Mouse (Mus musculus) bone marrow macrophage, adult 2 months (primary cell): ENCODE measurements around the gene Ubr4. TPM values are rescaled to one million over a fixed set of nuclear protein-coding genes. Genes with fewer than 3 reads are reported as not detected.

Source experiments
- H3K27ac ChIP-seq: 2 replicates; pipeline ENCODE4 v1.5.1; 2012; ENCODE audit warnings: low read depth, low read length; ENCODE audit not compliant: insufficient read depth
- H3K4me1 ChIP-seq: 2 replicates; pipeline ENCODE4 v1.6.1; 2012; ENCODE audit warnings: low read length; ENCODE audit not compliant: control insufficient read depth, insufficient read depth
- H3K4me3 ChIP-seq: 2 replicates; pipeline ENCODE4 v1.5.1; 2012; ENCODE audit warnings: mild to moderate bottlenecking, low read length, moderate library complexity; ENCODE audit not compliant: insufficient read depth
- CTCF ChIP-seq: IDR thresholded peaks from 2 replicates; pipeline ENCODE4 v1.5.1; 2012; ENCODE audit warnings: low read depth, mild to moderate bottlenecking, low read length, moderate library complexity
- POLR2A ChIP-seq: IDR thresholded peaks from 2 replicates; pipeline ENCODE4 v1.6.1; 2012; ENCODE audit warnings: mild to moderate bottlenecking, low read depth, low read length, borderline replicate concordance
- polyA plus RNA-seq: library from polyadenylated mRNA; stranded (reverse); fragments of >200 nt; gene quantifications from 2 replicates; pipeline ENCODE4 v1.2.4, GENCODE M21; 2012; ENCODE audit not compliant: missing spikeins, insufficient read depth, insufficient read length

The Ubr4 gene
- polyA plus RNA-seq, 1 experiment = 84.1 TPM

GRCm38 (mm10) chr4:139532081-139532480 lies 179.7 kb downstream of the Ubr4 start:
- no peak overlapping the region for H3K4me3 ChIP-seq
- H3K4me1 ChIP-seq = peaks cover under 1% of the 10 kb centered on the region; the same call in 1 of the 2 replicates
- H3K27ac ChIP-seq = no peak overlapping the region
- TF ChIP-seq POLR2A (no peak), CTCF (no peak)

GRCm38 (mm10) chr4:139535127-139535695 lies 182.8 kb downstream of the Ubr4 start:
- peaks cover 4% of the 10 kb centered on the region; the same call in 1 of the 2 replicates for H3K4me1 ChIP-seq
- H3K4me3 ChIP-seq = no peak overlapping the region
- no peak overlapping the region for H3K27ac ChIP-seq
- no peak for TF ChIP-seq CTCF
- no peak for TF ChIP-seq POLR2A

- H3K4me3 ChIP-seq = no peak overlapping the region
- peaks cover 4% of the 10 kb centered on the region; the same call in 1 of the 2 replicates for H3K4me1 ChIP-seq
- TF ChIP-seq POLR2A = no peak
- TF ChIP-seq CTCF = no peak
- no peak overlapping the region for H3K27ac ChIP-seq
Measured at GRCm38 (mm10) chr4:139535719-139536118, 183.3 kb downstream of the Ubr4 start.

- Histone ChIP-seq H3K4me3 (no peak overlapping the region), H3K4me1 (peaks cover 4% of the 10 kb centered on the region; the same call in 1 of the 2 replicates), H3K27ac (no peak overlapping the region)
- TF ChIP-seq POLR2A (no peak), CTCF (no peak)
Measured at GRCm38 (mm10) chr4:139536706-139537105, 184.3 kb downstream of the Ubr4 start.

Other genes starting within 250 kb of the Ubr4 start
- 151 and 166 TPM in 2 replicates for gene Minos1, start 221.5 kb upstream of the Ubr4 start, polyA plus RNA-seq
- 483 and 496 TPM in 2 replicates for gene Capzb, start 159.7 kb upstream of the Ubr4 start, polyA plus RNA-seq
- 22.5 and 26.7 TPM in 2 replicates for gene Pqlc2, start 41.9 kb upstream of the Ubr4 start, polyA plus RNA-seq
- gene Akr7a5, start 41.9 kb upstream of the Ubr4 start, polyA plus RNA-seq = 17.5 and 19.3 TPM in 2 replicates
- 18.8 and 22.5 TPM in 2 replicates for gene Mrto4, start within 50 bp of the Ubr4 start, polyA plus RNA-seq
- gene Emc1, start within 50 bp of the Ubr4 start, polyA plus RNA-seq = 28.6 and 29.8 TPM in 2 replicates
- gene Iffo2, start 177.9 kb downstream of the Ubr4 start, polyA plus RNA-seq = 9.5 and 10.7 TPM in 2 replicates